Mouse (Mus musculus): ENCODE data around the gene Cdk19. TPM values are rescaled to one million over a fixed set of nuclear protein-coding genes. Genes with fewer than 3 reads are reported as not detected.

Cdk19 gene
- polyA plus RNA-seq, 1 experiment, result 30.9 TPM

DNA sequence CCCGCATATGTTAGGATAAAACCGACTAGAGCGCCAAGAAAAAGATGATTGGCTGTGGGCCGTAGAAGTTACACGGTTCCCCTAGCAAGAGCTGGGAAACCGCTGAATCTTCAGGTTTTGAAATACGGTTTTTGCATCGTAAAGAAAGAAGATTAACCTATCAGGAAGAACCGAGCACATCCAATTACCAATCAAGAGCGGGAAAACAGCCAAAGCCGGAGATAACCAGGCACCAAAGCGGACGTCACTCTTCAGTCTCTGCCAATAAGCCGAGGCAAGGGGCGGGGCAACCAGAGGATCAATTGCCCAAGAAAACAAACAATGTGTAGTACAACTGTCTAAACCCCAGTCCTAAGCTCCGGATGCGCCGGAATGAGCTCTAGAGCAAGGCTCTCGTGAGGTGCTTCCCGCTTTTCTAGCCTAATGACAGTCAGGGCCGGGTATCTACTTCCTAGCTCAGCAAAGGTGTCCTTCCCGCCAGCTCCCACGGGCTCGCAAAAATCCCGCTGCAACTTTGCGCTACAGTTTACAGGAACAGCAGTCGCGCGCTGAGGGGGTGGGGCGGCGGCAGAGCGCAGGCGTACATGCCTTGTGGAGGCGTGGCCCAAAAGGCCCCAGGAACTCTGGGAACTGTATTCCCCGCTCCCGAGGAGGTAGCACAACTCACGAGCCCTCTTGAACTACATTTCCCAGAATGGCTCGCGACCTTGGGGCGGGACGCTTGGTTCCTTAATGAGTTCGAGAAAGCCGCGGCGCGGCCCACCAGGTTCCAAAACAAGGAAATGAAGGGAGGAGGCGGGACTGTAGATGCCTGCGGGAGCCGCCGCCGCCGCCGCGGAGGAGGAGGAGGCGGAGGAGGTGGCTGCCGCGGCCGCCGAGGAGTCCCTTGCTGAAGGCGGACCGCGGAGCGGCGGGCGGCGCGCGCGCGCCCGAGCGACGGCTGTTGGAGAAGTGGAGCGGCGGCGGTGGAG is 9.5 kb downstream of the Cdk19 start:
- DNase-seq (ENCODE audit: extremely low spot score in 1 of 2, low spot score in 1 of 2), result peak; percentile 97 to 98

DNA sequence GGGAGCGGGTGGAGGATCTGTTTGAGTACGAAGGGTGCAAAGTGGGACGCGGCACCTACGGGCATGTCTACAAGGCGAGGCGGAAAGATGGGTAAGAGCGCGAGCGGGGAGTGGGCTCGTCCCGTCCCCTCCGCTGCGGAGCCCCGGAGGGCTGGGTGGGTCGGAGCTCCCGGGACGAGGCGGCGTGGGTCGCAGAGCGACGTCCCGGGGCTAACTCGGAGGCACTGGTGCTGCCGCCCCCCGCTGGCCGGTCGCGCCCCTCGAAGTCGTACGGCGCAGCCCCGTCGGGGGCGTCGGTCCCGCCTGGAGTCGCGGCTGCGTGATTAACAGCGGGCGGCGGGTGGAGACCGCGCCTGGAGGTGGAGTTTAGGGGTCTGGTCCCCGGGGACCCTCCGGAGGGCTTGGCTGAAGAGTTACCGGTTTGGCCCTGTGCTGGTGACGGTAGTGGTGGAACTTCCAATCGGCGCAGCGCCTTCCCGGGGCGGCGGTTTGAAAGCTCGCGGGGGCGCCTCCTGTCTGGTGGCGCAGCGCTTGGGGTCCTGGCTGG is 10.3 kb downstream of the Cdk19 start:
- peak in 1 of 2 experiments; percentile 44 for DNase-seq (ENCODE audit: extremely low spot score in 1 of 2, low spot score in 1 of 2)

DNA sequence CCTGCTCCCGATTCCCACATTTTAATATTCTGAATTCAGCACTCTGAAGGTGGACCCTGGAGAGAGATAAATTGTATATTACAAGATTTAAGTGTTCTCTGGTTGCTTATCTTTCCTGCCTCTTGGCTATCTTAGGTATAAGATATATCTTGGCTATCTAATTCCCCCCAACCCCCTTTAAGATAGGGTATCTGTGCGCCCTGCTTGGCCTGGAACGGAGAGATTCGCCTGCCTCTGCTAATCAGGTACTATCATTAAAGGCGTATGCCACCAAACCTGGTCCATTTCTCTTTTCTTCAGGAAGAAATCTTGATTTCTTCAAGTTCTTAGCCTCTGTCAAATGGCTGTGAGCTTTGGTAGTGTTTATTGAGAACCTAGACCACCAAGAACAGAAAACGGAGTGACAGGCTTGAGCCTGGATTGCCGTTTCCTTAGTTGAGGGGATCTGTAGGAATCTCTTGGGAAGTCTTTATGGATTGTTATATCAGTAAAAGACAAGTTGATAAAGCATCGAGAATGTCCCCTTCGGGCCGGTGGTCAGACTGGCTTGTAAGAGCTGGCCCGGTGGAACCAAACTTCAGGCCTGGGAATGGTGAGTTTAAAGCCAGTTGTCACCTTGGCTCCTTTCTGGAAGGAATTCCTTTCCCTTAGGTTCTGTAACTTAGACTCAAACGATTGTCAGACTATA is 11.0 kb downstream of the Cdk19 start:
- no peak for DNase-seq (ENCODE audit: extremely low spot score in 1 of 2, low spot score in 1 of 2)

DNA sequence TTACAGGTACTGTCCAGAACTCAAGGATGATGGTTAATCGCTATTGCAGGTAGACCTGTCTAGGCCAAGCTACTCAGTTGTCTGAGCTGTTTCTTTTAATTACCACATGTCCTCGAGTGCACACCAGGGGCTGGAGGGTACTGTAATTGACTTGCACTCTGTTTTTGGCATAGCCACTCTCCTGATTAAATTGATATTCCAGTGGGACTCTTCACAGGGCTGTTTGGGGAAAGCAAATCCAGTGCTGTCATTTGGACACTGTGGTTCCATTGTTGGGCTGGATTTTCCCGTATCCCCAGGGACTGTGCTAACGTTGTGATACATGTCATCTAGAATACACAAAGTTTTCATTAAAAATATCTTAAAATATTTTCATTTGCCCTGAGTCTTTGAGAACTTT is 11.8 kb downstream of the Cdk19 start:
- no peak for DNase-seq (ENCODE audit: extremely low spot score in 1 of 2, low spot score in 1 of 2)

DNA sequence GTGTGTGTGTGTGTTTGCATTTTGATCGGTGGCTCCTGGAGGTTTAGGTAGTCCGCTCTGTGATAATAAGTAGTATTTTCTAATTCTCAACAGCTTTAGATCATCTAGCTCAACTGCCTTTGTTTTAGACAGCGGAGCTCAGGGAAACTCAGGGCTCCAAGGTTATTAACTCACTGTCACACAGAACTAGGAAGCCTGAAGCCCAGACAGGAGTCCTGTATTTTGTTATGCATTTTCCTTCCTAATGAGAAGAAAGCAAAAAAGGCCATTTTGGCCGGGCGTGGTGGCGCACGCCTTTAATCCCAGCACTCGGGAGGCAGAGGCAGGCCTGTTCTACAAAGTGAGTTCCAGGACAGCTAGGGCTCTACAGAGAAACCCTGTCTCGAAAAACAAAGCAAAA is 14.7 kb downstream of the Cdk19 start:
- DNase-seq (ENCODE audit: extremely low spot score in 1 of 2, low spot score in 1 of 2), result no peak

DNA sequence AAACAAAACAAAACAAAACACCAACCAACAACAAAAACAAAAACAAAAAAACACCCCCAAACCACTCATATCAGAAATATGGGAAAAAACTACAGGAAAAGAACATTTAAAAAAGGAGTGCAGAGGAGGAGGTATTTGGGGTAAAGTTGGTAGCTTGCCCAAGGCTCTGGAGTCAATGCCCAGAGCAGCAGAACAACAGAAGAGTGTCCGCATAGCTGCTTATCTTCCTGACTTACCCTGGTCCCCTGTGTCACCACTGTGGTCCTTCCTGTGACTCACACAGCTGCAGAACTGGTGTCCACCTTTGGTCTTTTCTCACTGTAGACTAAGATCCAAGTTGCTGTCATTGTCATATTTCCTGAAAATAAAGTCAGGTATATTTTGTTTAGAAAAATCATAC is 15.2 kb downstream of the Cdk19 start:
- DNase-seq (ENCODE audit: extremely low spot score in 1 of 2, low spot score in 1 of 2), result no peak

DNA sequence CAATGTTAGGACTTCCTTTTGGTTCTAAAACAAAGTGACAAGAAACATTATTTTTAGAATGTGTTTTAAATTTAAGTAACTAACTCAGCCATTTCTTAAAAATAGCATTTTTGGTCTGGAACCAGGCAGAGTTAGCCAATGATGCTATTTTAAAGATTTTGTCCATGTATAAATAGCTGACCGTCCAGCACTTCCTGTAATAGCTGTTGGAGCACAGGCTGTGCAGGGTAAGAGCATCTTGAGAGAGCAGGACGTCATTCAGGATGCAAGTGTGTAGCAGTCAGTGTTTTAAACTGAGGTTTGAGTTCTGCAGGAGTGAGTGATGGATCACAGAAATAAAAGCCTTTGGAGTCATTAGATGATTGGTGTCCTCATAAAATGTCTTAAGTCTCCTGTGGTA is 18.8 kb downstream of the Cdk19 start:
- no peak for DNase-seq (ENCODE audit: extremely low spot score in 1 of 2, low spot score in 1 of 2)

DNA sequence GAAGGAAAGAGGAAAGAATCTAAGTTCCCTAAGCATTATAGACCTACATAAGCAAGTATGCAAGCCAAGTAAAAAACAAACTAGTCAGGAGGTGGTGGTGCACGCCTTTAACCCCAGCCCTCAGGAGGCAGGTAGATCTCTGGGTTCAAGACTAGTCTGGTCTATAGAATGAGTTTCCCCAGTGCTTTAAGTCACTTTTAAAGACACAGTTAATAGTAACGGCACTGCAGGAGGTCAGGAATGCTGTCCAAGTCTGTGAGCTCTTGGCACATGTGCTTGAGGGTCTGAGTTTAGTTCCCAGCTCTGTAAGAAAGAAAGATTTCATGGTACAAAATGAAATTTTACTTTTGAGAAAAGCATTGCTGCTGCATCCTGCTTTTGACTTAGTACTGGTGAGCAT is 19.8 kb downstream of the Cdk19 start:
- DNase-seq (ENCODE audit: extremely low spot score in 1 of 2, low spot score in 1 of 2), result no peak

DNA sequence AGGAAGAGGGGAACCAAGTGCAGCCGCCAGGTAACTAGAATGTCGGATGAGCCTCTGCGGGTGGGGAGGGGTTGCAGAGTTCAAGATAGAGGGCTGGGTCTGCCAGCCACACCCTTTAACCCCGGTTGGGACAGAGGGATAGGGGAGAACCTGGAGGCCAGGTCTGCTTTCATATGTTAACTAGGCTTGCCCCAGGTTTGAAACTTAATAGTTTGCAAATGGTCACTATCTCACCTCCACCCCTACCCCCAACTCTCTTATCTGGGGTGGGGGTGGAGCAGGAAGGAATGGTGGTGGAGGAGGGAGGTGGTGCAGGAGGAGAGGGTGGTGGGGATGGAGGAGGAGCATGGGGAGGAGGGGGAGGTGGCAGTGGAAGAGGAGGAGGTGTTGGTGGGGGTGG is 23.6 kb downstream of the Cdk19 start:
- DNase-seq (ENCODE audit: extremely low spot score in 1 of 2, low spot score in 1 of 2), result no peak

DNA sequence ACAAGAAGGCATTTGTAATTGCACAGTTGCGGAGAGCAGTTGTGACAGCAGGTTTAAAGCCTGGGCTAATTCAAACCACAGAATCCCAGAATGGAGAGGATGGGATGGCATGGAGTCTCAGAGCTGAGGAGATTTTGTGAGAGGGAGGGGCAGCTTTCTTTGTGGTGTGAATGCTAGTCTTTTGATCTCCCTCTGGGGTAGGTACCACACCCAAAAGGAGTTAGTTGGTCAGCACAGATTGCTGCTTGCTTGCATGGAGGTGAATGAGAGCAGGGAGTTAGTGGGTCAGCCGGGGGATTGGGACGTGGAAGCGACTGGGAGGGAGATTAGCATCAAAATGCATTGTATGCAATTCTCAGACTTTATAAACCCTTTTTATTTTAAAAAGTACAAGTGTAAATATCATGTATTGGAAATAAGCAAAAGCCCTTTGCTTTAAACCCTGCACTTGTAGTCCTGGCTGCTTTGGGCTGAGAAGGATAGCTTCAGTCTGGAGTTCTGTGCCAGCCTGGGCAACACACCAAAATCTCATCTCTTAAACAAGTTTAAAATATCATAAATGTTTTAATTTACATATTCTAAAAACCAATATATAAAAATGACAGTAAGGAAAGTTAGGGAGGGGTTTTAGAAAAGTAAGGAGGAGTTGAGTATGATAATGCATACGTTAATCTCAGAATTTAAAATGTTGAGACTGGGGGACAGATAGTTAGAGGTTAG is 25.4 kb downstream of the Cdk19 start:
- DNase-seq (ENCODE audit: extremely low spot score in 1 of 2, low spot score in 1 of 2), result peak in 1 of 2 experiments; percentile 36

DNA sequence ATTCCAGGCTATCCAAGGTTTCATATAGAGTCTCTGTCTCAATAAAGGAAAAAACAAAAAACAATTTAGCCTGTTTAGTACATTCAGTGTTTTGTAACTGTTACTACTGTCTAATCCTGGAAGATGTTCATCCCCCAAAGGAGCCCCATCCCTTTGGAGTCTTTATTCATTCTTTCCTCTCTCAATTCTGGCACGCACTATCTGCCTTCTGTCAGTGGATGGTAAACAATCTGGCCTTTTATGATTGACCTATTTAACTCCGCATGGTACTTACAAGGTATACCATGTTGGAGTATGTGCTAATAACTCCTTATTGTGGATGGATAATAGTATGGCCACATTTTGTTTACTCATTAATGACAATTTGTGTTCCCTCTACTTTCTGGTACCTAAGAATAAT is 26.6 kb downstream of the Cdk19 start:
- DNase-seq (ENCODE audit: extremely low spot score in 1 of 2, low spot score in 1 of 2), result no peak

DNA sequence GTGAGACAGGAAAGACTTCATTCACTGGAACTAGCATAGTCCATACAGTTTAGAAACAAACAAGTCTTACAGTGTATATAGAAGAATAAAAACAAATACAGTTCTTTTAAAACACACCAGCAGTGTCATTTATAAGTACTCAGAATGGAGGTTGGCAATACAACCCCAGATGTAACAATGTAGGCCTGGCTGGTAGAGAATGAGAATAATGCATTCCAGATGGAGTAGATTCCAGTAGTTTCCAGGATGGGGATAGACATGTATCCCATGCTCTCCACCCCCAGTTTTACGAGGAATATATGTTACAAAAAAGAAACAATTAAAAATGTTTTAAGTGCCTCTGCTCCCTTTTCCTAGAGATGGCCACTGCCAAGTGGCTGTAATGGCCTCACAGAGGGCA is 29.2 kb downstream of the Cdk19 start:
- DNase-seq (ENCODE audit: extremely low spot score in 1 of 2, low spot score in 1 of 2), result no peak

DNA sequence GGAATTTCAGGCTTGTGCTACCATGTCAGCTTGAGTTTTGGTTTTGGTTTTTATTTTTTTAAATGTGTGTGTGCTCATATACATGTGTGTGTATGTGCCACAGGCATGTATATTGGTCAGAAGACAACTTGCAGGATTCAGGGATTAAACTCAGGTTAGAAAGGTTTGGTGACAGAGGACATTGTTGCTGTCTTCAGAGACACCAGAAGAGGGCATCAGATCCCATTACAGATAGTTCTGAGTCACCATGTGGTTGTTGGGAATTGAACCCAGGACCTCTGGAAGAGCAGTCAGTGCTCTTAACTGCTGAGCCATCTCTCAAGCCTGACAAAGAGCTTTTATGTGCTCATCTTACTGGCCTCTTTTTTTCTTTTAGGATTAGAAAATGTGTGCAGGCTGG is 30.8 kb downstream of the Cdk19 start:
- no peak for DNase-seq (ENCODE audit: extremely low spot score in 1 of 2, low spot score in 1 of 2)

DNA sequence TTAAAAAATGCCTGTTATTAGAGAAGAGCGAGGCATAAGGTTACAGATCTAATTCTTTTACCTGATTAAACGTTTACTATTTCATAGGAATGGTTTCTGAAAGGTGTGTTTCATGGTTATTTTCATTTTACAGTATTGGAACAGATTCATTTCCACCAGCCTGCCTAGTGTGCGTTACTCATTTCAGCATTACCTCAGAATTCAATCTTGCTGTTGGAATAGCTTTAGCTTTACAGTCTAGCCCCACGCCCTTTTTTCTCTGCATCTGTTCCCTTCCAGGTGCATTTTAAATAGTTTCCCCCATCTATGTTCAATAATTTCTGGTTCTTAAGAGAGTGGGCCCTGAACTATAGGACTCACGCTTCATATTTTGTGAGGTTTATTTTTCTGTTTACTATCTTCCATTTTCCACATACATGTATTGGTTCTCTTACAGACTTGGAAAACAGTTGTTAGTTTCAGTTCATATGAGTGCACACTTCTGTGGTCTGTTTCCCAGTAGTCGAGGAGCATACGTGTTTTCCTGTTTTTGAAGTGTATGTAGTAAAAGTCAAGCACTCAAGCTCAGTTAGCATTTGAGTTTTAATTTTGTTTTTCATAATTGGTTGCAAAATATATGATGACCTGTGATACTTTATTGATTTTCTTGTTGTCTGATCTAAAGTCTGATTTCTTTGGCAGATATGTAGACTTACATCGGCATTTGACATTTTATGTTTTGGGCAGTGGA is 32.0 kb downstream of the Cdk19 start:
- DNase-seq (ENCODE audit: extremely low spot score in 1 of 2, low spot score in 1 of 2), result no peak

DNA sequence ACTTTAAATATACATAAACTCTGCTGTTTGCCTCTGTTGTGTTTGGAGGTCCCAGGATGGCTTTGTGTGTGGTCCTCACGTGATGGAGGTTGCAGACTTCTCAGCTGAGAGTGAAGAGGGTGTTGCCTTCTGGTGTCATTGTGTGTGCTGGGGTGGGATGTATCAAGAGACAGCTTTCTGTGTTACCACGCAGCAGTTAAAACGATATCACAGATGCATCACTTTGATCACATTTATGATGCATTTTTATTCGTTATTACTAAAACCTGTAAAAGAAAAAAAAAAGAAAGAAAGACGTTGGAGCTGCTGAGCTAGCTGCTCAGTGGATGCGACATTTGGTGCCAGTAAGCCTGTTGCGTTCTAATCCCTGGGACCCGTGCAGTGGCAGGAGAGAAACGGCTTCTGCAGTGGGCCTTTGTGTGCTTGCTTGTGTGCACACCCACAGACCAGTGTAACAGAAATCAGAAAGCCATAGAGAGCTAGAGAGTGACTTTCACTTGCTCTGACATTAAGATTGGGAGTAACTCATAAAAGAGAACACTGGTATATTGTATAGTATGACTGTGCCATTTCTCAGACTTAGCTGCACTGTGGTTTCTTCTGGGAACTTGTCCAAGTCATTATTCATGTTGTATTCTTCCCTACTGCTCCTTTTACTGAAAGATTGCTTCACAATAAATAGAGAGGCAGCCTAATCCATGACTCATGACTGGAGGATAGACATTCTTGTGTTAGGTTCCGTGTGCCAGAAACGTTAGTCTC is 32.7 kb downstream of the Cdk19 start:
- peak in 1 of 2 experiments; percentile 75 for DNase-seq (ENCODE audit: extremely low spot score in 1 of 2, low spot score in 1 of 2)

DNA sequence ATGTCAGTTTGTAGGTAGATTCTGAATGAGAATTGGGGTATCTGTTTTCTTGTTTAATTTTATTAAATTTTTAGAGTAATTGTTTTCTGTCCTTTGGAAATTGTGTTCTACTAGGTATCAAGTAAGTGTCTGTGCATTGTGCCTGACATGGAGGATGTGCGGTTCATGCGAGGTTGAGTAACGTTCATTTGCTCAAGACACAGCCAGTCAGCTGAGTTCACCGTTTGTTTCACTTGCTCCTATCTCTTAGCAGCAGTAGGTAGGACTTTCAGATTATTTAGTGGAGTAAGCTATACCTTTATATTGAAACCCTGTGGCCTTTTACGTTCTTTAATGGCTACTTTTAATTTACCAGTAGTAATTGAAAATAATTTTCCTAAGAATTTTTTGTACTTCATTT is 34.4 kb downstream of the Cdk19 start:
- DNase-seq (ENCODE audit: extremely low spot score in 1 of 2, low spot score in 1 of 2), result no peak

DNA sequence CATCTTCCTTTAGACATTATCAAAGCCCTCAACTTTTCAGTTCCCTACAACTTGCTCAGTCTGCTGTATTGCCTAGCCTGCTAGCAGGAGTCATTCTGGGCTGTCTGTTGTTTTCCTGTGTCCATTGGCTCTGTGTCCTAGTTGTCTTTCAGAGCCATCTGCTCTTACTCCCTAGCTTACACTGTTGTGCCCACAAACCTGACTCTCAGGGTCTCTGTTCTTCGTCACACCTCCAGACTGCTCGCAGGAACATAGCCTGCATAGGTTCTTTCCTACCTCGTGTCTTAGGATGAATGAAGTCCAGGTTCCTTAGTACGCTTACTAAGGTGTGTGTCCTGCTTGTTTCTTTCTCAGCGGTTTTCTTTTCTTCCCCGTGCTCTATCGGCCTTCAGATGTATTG is 35.5 kb downstream of the Cdk19 start:
- DNase-seq (ENCODE audit: extremely low spot score in 1 of 2, low spot score in 1 of 2), result no peak

DNA sequence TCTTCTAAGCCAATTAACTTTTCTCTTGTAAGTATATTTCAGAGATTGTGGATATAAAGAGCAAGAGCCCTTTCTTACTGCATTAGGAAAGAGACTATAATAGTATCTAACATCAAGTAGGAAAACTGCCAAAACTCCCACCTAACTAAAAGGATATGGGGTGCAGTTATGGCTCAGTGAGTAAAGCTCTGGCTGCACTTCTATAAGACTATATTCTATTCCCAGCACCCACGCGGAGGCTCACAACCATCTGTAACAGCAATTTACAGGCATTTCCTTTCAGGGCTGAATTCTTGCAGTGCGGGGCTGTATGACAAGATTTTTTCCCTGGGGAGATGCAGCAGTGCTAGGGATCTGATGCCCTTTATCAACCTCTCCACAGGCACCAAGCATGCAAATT is 36.9 kb downstream of the Cdk19 start:
- DNase-seq (ENCODE audit: extremely low spot score in 1 of 2, low spot score in 1 of 2), result peak; percentile 79 to 86

DNA sequence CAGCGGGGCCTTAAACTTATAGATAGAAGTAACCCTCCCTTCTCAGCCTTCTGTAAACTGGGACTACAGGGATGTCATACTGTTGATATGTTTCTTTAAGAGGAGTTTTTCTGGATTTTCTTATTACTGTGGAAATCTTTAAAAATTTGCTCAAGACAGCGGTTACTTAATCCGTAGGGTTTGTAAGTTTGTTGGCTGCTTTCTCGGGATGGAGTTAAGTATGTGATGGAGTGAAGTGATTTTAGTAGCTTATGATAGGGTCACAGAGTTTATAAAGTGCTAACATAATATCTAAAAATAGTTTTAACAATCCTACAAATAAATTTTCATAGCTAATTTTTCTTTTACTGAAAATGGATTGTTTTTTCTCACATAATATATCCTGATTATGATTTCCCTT is 38.9 kb downstream of the Cdk19 start:
- no peak for DNase-seq (ENCODE audit: extremely low spot score in 1 of 2, low spot score in 1 of 2)

DNA sequence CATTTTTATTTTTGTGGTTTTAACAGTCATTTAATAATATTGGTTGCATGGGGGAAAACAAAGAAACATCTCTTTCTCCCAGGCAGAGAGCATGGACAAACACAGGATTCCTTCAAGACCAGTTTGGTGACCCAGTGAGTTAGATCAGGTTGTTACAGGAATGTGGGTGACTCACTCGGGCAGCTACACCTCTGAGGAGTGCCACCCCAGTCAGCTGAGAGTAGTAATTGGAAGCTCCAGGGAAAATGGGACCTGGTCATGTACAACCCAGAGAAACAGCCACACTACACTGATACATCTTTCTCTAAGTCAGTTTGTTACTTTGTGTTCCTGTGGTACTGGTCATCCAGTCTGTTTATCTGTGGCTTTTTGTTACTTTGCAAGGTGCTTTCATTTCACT is 40.3 kb downstream of the Cdk19 start:
- no peak for DNase-seq (ENCODE audit: extremely low spot score in 1 of 2, low spot score in 1 of 2)

Measured in frontal cortex, adult 2 months (tissue).